Mouse (Mus musculus): ENCODE results near the gene Nr2e3.
"Not testable (repeated sequence)": the region's sequence is repeated elsewhere in the genome, so short reads cannot be mapped to it uniquely, and the experiment has no call there.

The Nr2e3 gene

GRCm38 (mm10) chr9:59960559-59960958, at the start of gene Nr2e3:
Gene Nr2e3, minus strand, starts transcription at chr9:59960659.
- DNase-seq (ENCODE audit: extremely low spot score, low read depth, low spot score), result no peak

- no peak for DNase-seq (ENCODE audit: extremely low spot score, low read depth, low spot score)
Observed at GRCm38 (mm10) chr9:60008936-60009335, 48.5 kb upstream of the Nr2e3 start.

GRCm38 (mm10) chr9:60002323-60002722, 41.9 kb upstream of the Nr2e3 start:
- DNase-seq (ENCODE audit: extremely low spot score, low read depth, low spot score), result peak; percentile 52

- DNase-seq (ENCODE audit: extremely low spot score, low read depth, low spot score), result no peak
Observed at GRCm38 (mm10) chr9:60001444-60001843, 41.0 kb upstream of the Nr2e3 start.

GRCm38 (mm10) chr9:59997725-59998124, 37.3 kb upstream of the Nr2e3 start:
- no peak for DNase-seq (ENCODE audit: extremely low spot score, low read depth, low spot score)

GRCm38 (mm10) chr9:59991407-59991806, 30.9 kb upstream of the Nr2e3 start:
- DNase-seq (ENCODE audit: extremely low spot score, low read depth, low spot score), result no peak

GRCm38 (mm10) chr9:59989864-59990263, 29.4 kb upstream of the Nr2e3 start:
- peak; percentile 64 for DNase-seq (ENCODE audit: extremely low spot score, low read depth, low spot score)

- DNase-seq (ENCODE audit: extremely low spot score, low read depth, low spot score), result no peak
Observed at GRCm38 (mm10) chr9:59985900-59986572, 25.6 kb upstream of the Nr2e3 start.

GRCm38 (mm10) chr9:59981116-59981515, 20.7 kb upstream of the Nr2e3 start:
- no peak for DNase-seq (ENCODE audit: extremely low spot score, low read depth, low spot score)

GRCm38 (mm10) chr9:59971263-59971662, 10.8 kb upstream of the Nr2e3 start:
- DNase-seq (ENCODE audit: extremely low spot score, low read depth, low spot score), result no peak

- peak; percentile 44 for DNase-seq (ENCODE audit: extremely low spot score, low read depth, low spot score)
Observed at GRCm38 (mm10) chr9:59969383-59969782, 8.9 kb upstream of the Nr2e3 start.

GRCm38 (mm10) chr9:59965046-59965445, 4.6 kb upstream of the Nr2e3 start:
- DNase-seq (ENCODE audit: extremely low spot score, low read depth, low spot score), result no peak

GRCm38 (mm10) chr9:59964367-59964766, 3.9 kb upstream of the Nr2e3 start:
- DNase-seq (ENCODE audit: extremely low spot score, low read depth, low spot score), result no peak

GRCm38 (mm10) chr9:59961201-59961955, 919 bp upstream of the Nr2e3 start:
- DNase-seq (ENCODE audit: extremely low spot score, low read depth, low spot score), result no peak

- peak; percentile 99 for DNase-seq (ENCODE audit: extremely low spot score, low read depth, low spot score)
Observed at GRCm38 (mm10) chr9:59959276-59959675, 1.2 kb downstream of the Nr2e3 start.

GRCm38 (mm10) chr9:59958115-59958514, 2.3 kb downstream of the Nr2e3 start:
- not testable (repeated sequence) for DNase-seq (ENCODE audit: extremely low spot score, low read depth, low spot score)

GRCm38 (mm10) chr9:59956496-59956895, 4.0 kb downstream of the Nr2e3 start:
- no peak for DNase-seq (ENCODE audit: extremely low spot score, low read depth, low spot score)

- no peak for DNase-seq (ENCODE audit: extremely low spot score, low read depth, low spot score)
Observed at GRCm38 (mm10) chr9:59955692-59956091, 4.8 kb downstream of the Nr2e3 start.

GRCm38 (mm10) chr9:59955199-59955598, 5.3 kb downstream of the Nr2e3 start:
- no peak for DNase-seq (ENCODE audit: extremely low spot score, low read depth, low spot score)

GRCm38 (mm10) chr9:59953556-59953955, 6.9 kb downstream of the Nr2e3 start:
- no peak for DNase-seq (ENCODE audit: extremely low spot score, low read depth, low spot score)

GRCm38 (mm10) chr9:59952515-59953070, 7.9 kb downstream of the Nr2e3 start:
- no peak for DNase-seq (ENCODE audit: extremely low spot score, low read depth, low spot score)

GRCm38 (mm10) chr9:59951943-59952342, 8.5 kb downstream of the Nr2e3 start:
- no peak for DNase-seq (ENCODE audit: extremely low spot score, low read depth, low spot score)

Measured in hindlimb bud, embryonic 11.5 days (tissue).